Mouse (Mus musculus) liver (tissue): ENCODE measurements around the gene Cmtr1.

ENCODE experiments used
- DNase-seq: peaks from one replicate; pipeline ENCODE4 v3.0.0-alpha.2; 2020; ENCODE audit warnings: mixed read lengths

Gene Cmtr1

DNA sequence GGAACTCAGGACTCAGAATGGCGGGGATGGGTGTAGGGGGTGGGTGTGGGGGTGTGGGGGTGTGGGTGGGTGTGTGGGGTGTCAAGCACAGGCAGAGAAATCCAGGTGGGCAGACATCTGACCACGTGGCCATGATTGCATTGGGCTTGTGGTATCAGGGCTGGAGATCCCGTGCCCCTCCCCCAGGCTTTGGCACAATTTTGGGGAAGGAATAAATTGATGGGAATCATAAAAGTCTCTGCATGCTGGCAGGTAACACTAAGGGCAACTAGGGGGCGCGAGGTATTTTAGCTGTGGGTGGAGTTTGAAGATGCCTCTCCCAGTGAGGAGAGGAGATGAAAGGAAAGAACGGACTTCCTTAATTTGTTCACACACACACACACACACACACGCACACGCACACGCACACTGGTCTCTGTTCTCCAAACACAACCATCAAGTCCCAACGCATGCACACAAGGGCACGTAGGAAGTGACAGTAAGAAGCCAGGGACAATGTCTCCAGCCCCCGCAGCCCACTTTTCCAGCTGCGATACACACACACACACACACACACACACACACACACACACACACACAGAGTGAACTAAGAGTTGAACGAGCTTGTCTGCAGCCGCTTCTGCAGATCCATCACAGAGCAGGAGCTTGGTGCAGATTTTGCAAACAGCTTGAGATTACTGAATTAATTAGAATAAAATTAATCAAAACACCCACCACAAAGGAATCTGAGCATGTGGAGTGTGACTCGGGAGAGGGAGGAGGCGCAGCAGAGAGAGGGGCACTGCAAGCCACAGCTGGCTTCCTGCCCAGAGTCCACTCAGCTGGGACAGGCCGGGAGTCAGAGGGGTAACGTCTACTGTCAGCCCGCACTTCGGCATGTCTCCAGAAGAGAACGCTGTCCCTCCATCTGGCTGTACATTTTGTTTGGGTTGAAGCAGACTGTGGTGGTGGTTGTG lies 77.7 kb downstream of the Cmtr1 start:
- peak; percentile 47 for DNase-seq

DNA sequence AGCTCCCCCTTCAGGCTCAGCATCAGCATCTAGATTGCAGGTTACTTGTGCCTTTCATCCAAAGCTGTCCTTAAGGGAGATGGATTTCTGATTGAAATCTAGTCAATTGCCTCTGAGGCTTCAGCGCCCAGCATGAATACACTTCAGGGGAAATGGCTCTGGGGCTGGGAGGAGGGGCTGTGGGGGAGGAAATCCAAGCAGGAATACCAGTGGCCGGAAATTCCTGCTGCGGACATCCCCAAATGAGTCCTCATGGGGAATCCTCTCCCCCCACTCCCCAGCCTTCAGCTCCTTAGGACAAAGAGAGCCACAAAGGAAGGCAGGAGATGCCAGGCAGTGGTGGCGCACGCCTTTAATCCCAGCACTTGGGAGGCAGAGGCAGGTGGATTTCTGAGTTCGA lies 87.1 kb downstream of the Cmtr1 start:
- no peak for DNase-seq

DNA sequence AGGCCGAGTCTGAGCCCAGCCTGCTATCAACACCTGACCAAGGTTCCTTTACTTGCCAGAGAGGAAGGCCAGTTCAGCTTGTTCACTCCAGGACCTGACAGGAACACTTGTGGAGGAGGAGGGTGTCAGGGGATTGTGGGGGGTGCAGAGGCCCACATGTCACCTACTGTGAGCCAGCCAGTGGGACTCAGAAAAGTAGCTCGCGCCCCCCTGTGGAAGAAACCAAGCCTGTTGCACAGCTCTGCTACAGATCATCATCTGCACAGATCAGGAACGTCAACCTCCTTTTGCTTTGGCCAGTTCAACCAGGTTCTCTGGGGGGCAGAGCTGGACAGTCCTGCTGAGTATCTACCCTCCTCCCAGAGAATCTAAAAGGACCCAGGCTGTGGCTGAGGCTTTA lies 94.1 kb downstream of the Cmtr1 start:
- DNase-seq: no peak
